Mouse (Mus musculus): ENCODE results near the gene Wdr82.

The Wdr82 gene

GRCm38 (mm10) chr9:106170556-106171345 lies at the start of gene Wdr82:
Wdr82 (plus strand) TSS chr9:106170928.
- peak; percentile 65 for DNase-seq (ENCODE audit: extremely low read depth, low read depth)

GRCm38 (mm10) chr9:106123599-106123998 lies 47.1 kb upstream of the Wdr82 start:
- peak; percentile 17 for DNase-seq (ENCODE audit: extremely low read depth, low read depth)

GRCm38 (mm10) chr9:106126786-106127251 lies 43.9 kb upstream of the Wdr82 start:
- no peak for DNase-seq (ENCODE audit: extremely low read depth, low read depth)

GRCm38 (mm10) chr9:106129072-106129471 lies 41.7 kb upstream of the Wdr82 start:
- no peak for DNase-seq (ENCODE audit: extremely low read depth, low read depth)

- DNase-seq (ENCODE audit: extremely low read depth, low read depth), result no peak
Observed at GRCm38 (mm10) chr9:106130250-106130649, 40.5 kb upstream of the Wdr82 start.

- no peak for DNase-seq (ENCODE audit: extremely low read depth, low read depth)
Observed at GRCm38 (mm10) chr9:106137671-106138216, 33.0 kb upstream of the Wdr82 start.

- no peak for DNase-seq (ENCODE audit: extremely low read depth, low read depth)
Observed at GRCm38 (mm10) chr9:106139763-106140162, 31.0 kb upstream of the Wdr82 start.

- DNase-seq (ENCODE audit: extremely low read depth, low read depth), result no peak
Observed at GRCm38 (mm10) chr9:106141955-106142354, 28.8 kb upstream of the Wdr82 start.

GRCm38 (mm10) chr9:106144176-106144575 lies 26.6 kb upstream of the Wdr82 start:
- DNase-seq (ENCODE audit: extremely low read depth, low read depth), result no peak

- no peak for DNase-seq (ENCODE audit: extremely low read depth, low read depth)
Observed at GRCm38 (mm10) chr9:106145582-106145981, 25.1 kb upstream of the Wdr82 start.

- no peak for DNase-seq (ENCODE audit: extremely low read depth, low read depth)
Observed at GRCm38 (mm10) chr9:106147281-106147680, 23.4 kb upstream of the Wdr82 start.

GRCm38 (mm10) chr9:106147851-106148431 lies 22.8 kb upstream of the Wdr82 start:
- no peak for DNase-seq (ENCODE audit: extremely low read depth, low read depth)

- no peak for DNase-seq (ENCODE audit: extremely low read depth, low read depth)
Observed at GRCm38 (mm10) chr9:106148541-106149398, 22.0 kb upstream of the Wdr82 start.

GRCm38 (mm10) chr9:106149399-106149754 lies 21.4 kb upstream of the Wdr82 start:
- no peak for DNase-seq (ENCODE audit: extremely low read depth, low read depth)

GRCm38 (mm10) chr9:106154106-106154505 lies 16.6 kb upstream of the Wdr82 start:
- no peak for DNase-seq (ENCODE audit: extremely low read depth, low read depth)

GRCm38 (mm10) chr9:106156419-106156818 lies 14.3 kb upstream of the Wdr82 start:
- no peak for DNase-seq (ENCODE audit: extremely low read depth, low read depth)

GRCm38 (mm10) chr9:106156921-106157622 lies 13.7 kb upstream of the Wdr82 start:
- DNase-seq (ENCODE audit: extremely low read depth, low read depth), result no peak

GRCm38 (mm10) chr9:106157623-106157925 lies 13.2 kb upstream of the Wdr82 start:
- no peak for DNase-seq (ENCODE audit: extremely low read depth, low read depth)

- DNase-seq (ENCODE audit: extremely low read depth, low read depth), result no peak
Observed at GRCm38 (mm10) chr9:106158037-106158491, 12.7 kb upstream of the Wdr82 start, which contains the start of gene Glyctk. Glyctk (minus strand) TSS chr9:106158138.

- no peak for DNase-seq (ENCODE audit: extremely low read depth, low read depth)
Observed at GRCm38 (mm10) chr9:106159237-106159636, 11.5 kb upstream of the Wdr82 start.

- DNase-seq (ENCODE audit: extremely low read depth, low read depth), result no peak
Observed at GRCm38 (mm10) chr9:106159784-106160301, 10.9 kb upstream of the Wdr82 start.

Measured in MEL-GATA-1-ER (cell line).